Mouse (Mus musculus) cerebellum, adult 18-20 months (tissue): ENCODE measurements around the gene Golga4.
A peak's percentile ranks its signal among the peaks of the same experiment; 100 is the strongest.

Experiments used
- DNase-seq, 2 experiments: peaks; one replicate each; pipeline ENCODE4 v3.0.0; 2021

The Golga4 gene

GRCm38 (mm10) chr9:118529783-118530182 lies 23.7 kb downstream of the Golga4 start:
- no peak for DNase-seq

DNA sequence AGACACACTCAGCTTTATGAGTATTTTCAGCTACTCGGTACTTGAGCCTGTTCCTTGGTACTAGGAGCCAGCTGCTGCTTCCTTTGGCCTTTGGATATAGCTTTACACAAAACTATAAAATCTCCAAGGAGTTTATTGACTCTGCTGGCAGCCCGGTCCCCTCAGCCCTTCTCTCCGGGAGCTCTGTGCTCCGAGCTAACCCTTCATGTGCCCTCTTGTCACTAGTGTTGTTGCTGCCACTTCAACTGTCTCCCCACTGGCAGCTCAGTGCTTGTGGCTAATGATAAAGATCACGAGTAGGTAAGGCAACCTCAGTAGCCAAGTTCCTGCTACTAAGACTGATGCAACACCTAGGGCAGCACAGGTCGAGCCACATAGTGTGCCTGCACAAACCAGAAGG lies 24.6 kb downstream of the Golga4 start:
- no peak for DNase-seq

GRCm38 (mm10) chr9:118532516-118533205 lies 26.6 kb downstream of the Golga4 start:
- DNase-seq = no peak

- DNase-seq = no peak
Measured at GRCm38 (mm10) chr9:118536946-118537345, 30.9 kb downstream of the Golga4 start.

GRCm38 (mm10) chr9:118537463-118538339 lies 31.6 kb downstream of the Golga4 start:
- no peak for DNase-seq

- DNase-seq = no peak
Measured at GRCm38 (mm10) chr9:118541851-118542250, 35.8 kb downstream of the Golga4 start.

- DNase-seq = no peak
Measured at GRCm38 (mm10) chr9:118545146-118545545, 39.1 kb downstream of the Golga4 start.

GRCm38 (mm10) chr9:118548651-118549050 lies 42.6 kb downstream of the Golga4 start:
- DNase-seq = no peak

DNA sequence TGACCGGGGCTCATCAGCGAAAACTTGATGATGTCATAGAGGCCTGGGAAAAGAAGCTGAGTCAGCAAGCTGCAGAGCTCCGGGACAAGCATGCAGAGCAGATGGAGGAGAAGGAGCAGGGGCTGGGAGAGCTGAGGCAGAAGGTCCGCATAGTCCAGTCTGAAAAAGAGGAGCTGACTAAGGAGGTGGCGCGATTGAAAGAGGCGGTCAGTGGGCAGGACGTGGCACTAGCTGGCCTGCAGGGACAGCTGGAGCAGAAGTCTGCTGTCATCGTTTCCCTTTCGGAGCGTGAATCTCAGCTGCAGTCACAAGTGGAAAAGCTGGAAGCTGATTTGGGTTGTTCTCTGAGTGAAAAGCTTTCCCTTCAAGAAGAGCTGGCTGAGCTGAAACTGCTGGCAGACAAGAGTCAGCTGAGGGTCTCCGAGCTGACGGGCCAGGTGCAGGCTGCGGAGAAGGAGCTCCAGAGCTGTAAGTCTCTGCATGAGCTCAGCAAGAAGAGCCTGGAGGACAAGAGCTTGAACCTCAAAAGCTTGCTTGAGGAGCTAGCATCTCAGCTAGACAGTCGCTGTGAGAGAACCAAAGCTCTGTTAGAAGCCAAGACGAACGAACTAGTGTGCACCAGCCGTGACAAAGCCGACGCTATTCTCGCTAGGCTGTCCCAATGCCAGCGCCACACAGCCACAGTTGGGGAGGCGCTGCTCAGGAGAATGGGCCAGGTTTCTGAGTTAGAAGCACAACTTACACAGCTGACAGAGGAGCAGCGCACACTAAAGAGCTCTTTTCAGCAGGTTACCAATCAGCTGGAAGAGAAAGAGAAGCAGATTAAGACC lies 51.1 kb downstream of the Golga4 start:
- DNase-seq = peak in 1 of 2 experiments; percentile 26

GRCm38 (mm10) chr9:118563356-118563755 lies 57.3 kb downstream of the Golga4 start:
- no peak for DNase-seq

DNA sequence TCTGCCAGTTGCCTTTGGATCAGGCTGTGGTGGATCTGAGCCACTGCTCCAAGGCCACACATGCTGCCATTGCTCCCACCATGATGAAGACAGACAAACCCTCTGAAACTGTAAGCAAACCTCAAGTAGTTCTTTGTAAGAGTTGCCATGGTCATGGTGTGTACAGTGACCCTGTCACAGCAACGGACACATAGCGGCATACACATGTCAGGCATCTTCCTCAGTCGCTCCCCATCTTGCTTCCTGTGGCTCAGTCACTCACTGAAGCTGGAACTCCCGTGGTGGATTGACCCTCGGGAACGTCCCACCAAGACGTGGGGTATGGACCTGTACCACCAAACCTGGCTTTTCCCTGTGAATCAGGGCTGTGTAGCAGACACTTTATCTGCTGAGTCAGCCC lies 57.8 kb downstream of the Golga4 start:
- DNase-seq = no peak

GRCm38 (mm10) chr9:118564696-118565095 lies 58.6 kb downstream of the Golga4 start:
- DNase-seq = no peak

- no peak for DNase-seq
Measured at GRCm38 (mm10) chr9:118569328-118569727, 63.3 kb downstream of the Golga4 start.

- peak in 1 of 2 experiments; percentile 26 for DNase-seq
Measured at GRCm38 (mm10) chr9:118570865-118571264, 64.8 kb downstream of the Golga4 start.

DNA sequence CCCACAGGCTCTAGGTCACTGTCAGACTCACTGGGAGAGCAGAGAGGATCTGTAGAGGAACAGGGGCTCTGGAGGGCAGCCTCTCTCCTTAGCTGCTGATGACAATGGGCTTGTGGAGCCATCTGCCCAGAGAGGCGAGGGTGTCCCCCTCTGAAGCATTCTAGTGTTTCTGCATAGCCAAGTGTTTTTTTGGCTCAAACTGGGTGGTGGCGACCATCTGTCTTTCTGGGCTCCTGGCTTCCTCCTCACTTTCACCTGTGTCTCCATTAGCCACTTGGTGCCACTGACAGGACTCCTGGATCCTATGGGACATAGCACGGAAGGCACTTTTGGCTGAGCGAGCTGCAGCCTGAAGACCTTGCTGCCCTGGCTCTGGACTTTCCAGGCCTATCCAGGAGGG lies 65.6 kb downstream of the Golga4 start:
- DNase-seq = peak; percentile 48 to 67

DNA sequence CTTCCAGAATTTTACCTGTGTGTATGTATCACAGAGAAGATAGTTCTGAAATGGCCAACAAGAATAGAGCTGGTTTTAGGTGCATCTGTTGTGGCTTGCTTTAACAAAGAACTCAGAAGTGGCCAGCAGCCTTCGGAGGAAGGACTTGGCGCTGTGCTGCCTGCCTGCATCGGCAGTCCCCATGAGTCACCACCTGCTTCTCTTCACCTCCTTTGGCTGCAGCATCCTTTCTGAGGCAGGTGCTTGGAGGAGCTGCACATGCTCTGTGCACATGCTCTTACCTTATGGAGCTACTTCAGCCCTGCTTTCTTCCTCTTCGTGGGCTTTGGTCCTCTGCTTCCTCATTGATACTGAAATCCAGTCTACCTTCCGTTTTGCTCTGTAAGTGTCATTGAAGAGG lies 68.8 kb downstream of the Golga4 start:
- DNase-seq = peak; percentile 66 to 79

DNA sequence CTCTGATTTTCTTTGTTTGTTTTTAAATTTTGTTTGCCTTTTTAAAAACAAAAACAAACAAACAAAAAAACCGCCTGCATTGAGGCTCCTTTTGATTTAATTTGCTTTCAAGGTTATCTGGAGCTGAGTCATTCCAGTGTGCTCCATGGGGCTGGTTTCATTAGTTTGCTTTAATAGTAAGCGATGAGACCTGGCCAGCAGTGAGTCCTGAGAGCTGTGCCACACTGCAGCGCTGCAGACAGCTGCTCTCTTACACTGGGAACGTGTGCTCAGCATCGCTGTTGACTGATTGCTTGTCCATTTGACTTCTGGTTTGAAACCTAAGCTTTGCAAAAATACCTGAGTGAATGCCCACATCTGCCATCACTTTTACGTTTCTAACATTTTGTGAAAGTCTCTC lies 74.3 kb downstream of the Golga4 start:
- DNase-seq = no peak

- no peak for DNase-seq
Measured at GRCm38 (mm10) chr9:118582757-118583156, 76.7 kb downstream of the Golga4 start.

- DNase-seq = no peak
Measured at GRCm38 (mm10) chr9:118584838-118585237, 78.8 kb downstream of the Golga4 start.

DNA sequence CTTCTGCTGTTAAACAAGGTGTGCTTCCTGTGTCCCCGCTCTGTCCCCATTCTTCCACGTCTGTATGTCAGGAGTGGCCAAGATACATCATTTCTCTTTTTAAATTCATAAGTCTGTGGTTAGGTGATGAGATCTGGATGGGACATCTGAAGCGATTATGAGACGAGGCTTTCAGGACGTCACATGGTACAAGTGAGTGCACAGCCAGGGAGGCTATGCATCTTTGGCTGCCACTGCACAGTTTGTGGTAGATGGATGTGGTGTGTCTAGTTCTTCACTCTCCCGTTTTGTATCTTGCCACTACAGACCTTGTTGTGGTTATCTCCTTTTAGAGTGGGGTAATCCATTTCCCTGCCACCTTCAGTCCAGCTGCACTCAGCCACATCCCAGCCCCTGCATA lies 79.9 kb downstream of the Golga4 start:
- no peak for DNase-seq

- no peak for DNase-seq
Measured at GRCm38 (mm10) chr9:118587115-118587514, 81.0 kb downstream of the Golga4 start.

- DNase-seq = no peak
Measured at GRCm38 (mm10) chr9:118589249-118589648, 83.2 kb downstream of the Golga4 start.

DNA sequence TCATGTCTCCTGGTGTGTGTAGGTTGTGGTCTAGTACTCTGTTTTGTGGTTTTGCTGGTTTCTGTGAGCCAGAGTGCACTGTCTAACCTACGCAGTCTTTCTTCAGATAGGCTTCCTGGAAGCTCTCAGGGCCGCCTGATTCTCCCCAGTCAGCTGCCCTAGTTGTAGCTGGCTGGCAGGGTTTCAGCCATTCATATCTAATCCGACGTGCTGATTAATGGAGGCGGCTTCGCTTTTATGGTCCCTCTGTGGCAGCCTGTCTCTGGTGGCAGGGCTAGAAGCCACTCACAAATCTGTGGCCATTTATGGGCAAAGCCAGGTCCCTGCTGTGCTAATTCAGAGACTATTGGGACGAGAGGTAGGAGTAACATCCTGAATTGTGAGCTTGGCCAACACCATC lies 84.2 kb downstream of the Golga4 start:
- no peak for DNase-seq
